ENCODE assay signal across 11 mouse cellular contexts in the genomic region with DNA sequence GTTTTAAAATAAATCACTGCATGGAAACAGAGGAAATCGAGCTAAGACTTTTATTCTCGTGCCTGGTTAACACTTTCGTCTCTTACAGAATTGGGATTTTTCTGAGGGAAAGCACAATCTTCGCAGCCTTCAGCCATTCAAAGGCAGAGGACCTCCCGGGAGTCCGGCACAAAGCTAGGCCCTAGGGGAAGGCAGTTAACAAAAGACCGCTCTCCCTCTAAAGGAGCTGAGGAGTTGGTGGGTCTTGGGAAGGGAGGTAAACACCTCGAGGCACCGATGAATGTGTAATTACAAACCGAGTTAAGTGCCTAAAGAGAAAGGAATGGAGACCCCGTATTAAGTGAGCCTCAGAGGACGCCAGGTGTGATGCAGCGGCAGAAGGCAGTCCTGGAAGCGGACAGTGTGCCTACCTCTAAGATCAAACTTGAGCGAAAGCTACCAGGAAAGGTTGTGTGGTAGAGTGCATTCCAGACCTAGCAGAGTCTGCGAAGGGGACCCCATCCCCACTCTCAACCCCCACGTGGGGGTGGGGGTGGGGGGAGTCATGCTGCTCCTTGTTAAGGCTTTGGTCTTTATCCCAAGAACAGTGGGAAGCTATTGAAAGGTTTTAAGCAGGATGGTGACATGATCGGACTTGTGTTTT. TPM values are rescaled to one million over a fixed set of nuclear protein-coding genes. Genes with fewer than 3 reads are reported as not detected.
DNase-seq lines count a peak whose midpoint lies in the region; ATAC-seq and TF ChIP-seq lines count a peak whose summit lies in the region.
"Had no signal": no experiment of that assay in that cellular context is flagged by ENCODE, and none has a peak within 500 bp of the region (broad histone marks: within the 10 kb centered on the region; RNA-seq: fewer than 3 reads in every experiment).

No protein-coding gene starts in this region.

- no peak for TF ChIP-seq CTCF in brain, embryonic 14.5 days (IDR thresholded peaks at IDR 0.05; ENCODE audit: borderline replicate concordance, extremely low read depth, insufficient read depth, insufficient read length)
- no peak for TF ChIP-seq CTCF in midbrain, postnatal 0 days (IDR thresholded peaks at IDR 0.05)
- TF ChIP-seq CTCF in layer of hippocampus, adult 2 months (conservative IDR thresholded peaks at IDR 0.05): no peak
- TF ChIP-seq CTCF in thymus, adult 2 months (IDR thresholded peaks at IDR 0.05; ENCODE audit: borderline replicate concordance, control insufficient read depth, extremely low read depth, insufficient read depth, low read length, poor library complexity): no peak

- H3K27ac ChIP-seq in heart, embryonic 14.5 days (replicated peaks in 1 of 2; ENCODE audit: control insufficient read depth in 1 of 2, insufficient read depth in 1 of 2, low read depth in 2 of 2, low read length in 2 of 2): no peak overlapping the region
- H3K27ac ChIP-seq in hindbrain, embryonic 11.5 days (ENCODE audit: low read depth, low read length): no peak overlapping the region
- H3K27ac ChIP-seq in midbrain, postnatal 0 days (ENCODE audit: low read depth, low read length): no peak overlapping the region
- no peak overlapping the region for H3K27ac ChIP-seq in layer of hippocampus, adult 2 months
- H3K27ac ChIP-seq in thymus, adult 2 months (ENCODE audit: control insufficient read depth, insufficient read depth, low read length): no peak overlapping the region

- DNase-seq in heart, postnatal 10 days: no peak
- peak; percentile 39 for DNase-seq in brain, embryonic 14.5 days (ENCODE audit: low read depth)
- DNase-seq in hindbrain, embryonic 11.5 days (ENCODE audit: low spot score): peak; percentile 27
- no peak for DNase-seq in midbrain, postnatal 0 days (ENCODE audit: low spot score)
- no peak for DNase-seq in layer of hippocampus, adult 2 months (ENCODE audit: low spot score in 2 of 2)
- DNase-seq in thymus, adult 2 months: no peak
- no peak for DNase-seq in urinary bladder, adult 18-20 months (ENCODE audit: low spot score in 2 of 2)
- DNase-seq: adrenal gland, postnatal 14 days; liver; thymus, adult 18-20 months had no signal

- no peaks in the 10 kb centered on the region for H3K36me3 ChIP-seq in heart, embryonic 14.5 days (ENCODE audit: control insufficient read depth, insufficient read depth, low read length)
- no peaks in the 10 kb centered on the region for H3K36me3 ChIP-seq in hindbrain, embryonic 11.5 days (ENCODE audit: control insufficient read depth, insufficient read depth, low read length)
- no peaks in the 10 kb centered on the region for H3K36me3 ChIP-seq in midbrain, postnatal 0 days (ENCODE audit: insufficient read depth, low read length)
- H3K36me3 ChIP-seq in thymus, adult 2 months (ENCODE audit: control insufficient read depth, insufficient read depth, low read length): no peaks in the 10 kb centered on the region

- no peak overlapping the region for H3K4me3 ChIP-seq in heart, embryonic 14.5 days (ENCODE audit: control insufficient read depth in 1 of 2, insufficient read depth in 1 of 2, low read depth in 1 of 2, low read length in 2 of 2)
- H3K4me3 ChIP-seq in hindbrain, embryonic 11.5 days (ENCODE audit: low read depth, low read length): no peak overlapping the region
- H3K4me3 ChIP-seq in midbrain, postnatal 0 days (ENCODE audit: low read depth, low read length): no peak overlapping the region
- H3K4me3 ChIP-seq in layer of hippocampus, adult 2 months: no peak overlapping the region
- H3K4me3 ChIP-seq in thymus, adult 2 months (ENCODE audit: control insufficient read depth, insufficient read depth, low read length): no peak overlapping the region

- no peak for TF ChIP-seq POLR2A in brain, embryonic 14.5 days (IDR thresholded peaks at IDR 0.05; ENCODE audit: borderline replicate concordance, extremely low read depth, insufficient read depth, insufficient read length, poor library complexity, severe bottlenecking)
- TF ChIP-seq POLR2A in thymus, adult 2 months (IDR thresholded peaks at IDR 0.05; ENCODE audit: control insufficient read depth, extremely low read depth, insufficient read depth, low read length, poor library complexity): no peak

- intact Hi-C loops in heart, postnatal 10 days (cut with DNase I): no loop called here

- 30% methylated on average over 18 of the region's 18 CpGs for WGBS in heart, embryonic 14.5 days
- 13% methylated on average over 18 of the region's 18 CpGs for WGBS in hindbrain, embryonic 11.5 days
- WGBS in midbrain, postnatal 0 days: 10% methylated on average over 18 of the region's 18 CpGs
- 49% methylated on average over 18 of the region's 18 CpGs for WGBS in thymus, adult 2 months

- H3K9me3 ChIP-seq in heart, embryonic 14.5 days (ENCODE audit: control insufficient read depth, low read length): no peaks in the 10 kb centered on the region
- no peaks in the 10 kb centered on the region for H3K9me3 ChIP-seq in hindbrain, embryonic 11.5 days (ENCODE audit: control insufficient read depth, low read length)
- H3K9me3 ChIP-seq in midbrain, postnatal 0 days (ENCODE audit: low read length): no peaks in the 10 kb centered on the region

- no peaks in the 10 kb centered on the region for H3K27me3 ChIP-seq in heart, embryonic 14.5 days (ENCODE audit: control insufficient read depth, insufficient read depth, low read length)
- no peaks in the 10 kb centered on the region for H3K27me3 ChIP-seq in hindbrain, embryonic 11.5 days (ENCODE audit: control insufficient read depth, insufficient read depth, low read length)
- H3K27me3 ChIP-seq in midbrain, postnatal 0 days (ENCODE audit: insufficient read depth, low read length): no peaks in the 10 kb centered on the region
- H3K27me3 ChIP-seq in thymus, adult 2 months (ENCODE audit: control insufficient read depth, insufficient read depth, low read length): no peaks in the 10 kb centered on the region

- ATAC-seq in heart, embryonic 14.5 days (ENCODE audit: insufficient number of reproducible peaks, insufficient read depth, low FRiP score, low read depth): no peak
- peak; percentile 30; the same call in 1 of the 2 replicates for ATAC-seq in hindbrain, embryonic 11.5 days (ENCODE audit: low FRiP score)
- ATAC-seq in midbrain, postnatal 0 days (ENCODE audit: low FRiP score): no peak

- H3K4me1 ChIP-seq in heart, embryonic 14.5 days (ENCODE audit: control insufficient read depth in 2 of 2, insufficient read depth in 2 of 2, low read length in 2 of 2): peaks cover 0 to 5% of the 10 kb centered on the region in 2 experiments; a peak in 2 of 4 replicates
- H3K4me1 ChIP-seq in hindbrain, embryonic 11.5 days (replicated peaks; ENCODE audit: control insufficient read depth, insufficient read depth, low read length): no peaks in the 10 kb centered on the region; the same call in 1 of the 2 replicates
- peaks cover 5% of the 10 kb centered on the region for H3K4me1 ChIP-seq in midbrain, postnatal 0 days (ENCODE audit: insufficient read depth, low read length)
- no peaks in the 10 kb centered on the region for H3K4me1 ChIP-seq in thymus, adult 2 months (replicated peaks; ENCODE audit: control insufficient read depth, insufficient read depth, low read length)

- H3K9ac ChIP-seq in heart, embryonic 14.5 days (ENCODE audit: low read length): no peak overlapping the region
- no peak overlapping the region for H3K9ac ChIP-seq in hindbrain, embryonic 11.5 days (ENCODE audit: low read depth, low read length)
- H3K9ac ChIP-seq in midbrain, postnatal 0 days (replicated peaks; ENCODE audit: low read length, poor library complexity, severe bottlenecking): no peak overlapping the region

- peak overlapping the region; percentile 28 for H3K4me2 ChIP-seq in heart, embryonic 14.5 days (ENCODE audit: low read length)
- H3K4me2 ChIP-seq in hindbrain, embryonic 11.5 days (replicated peaks; ENCODE audit: low read depth, low read length): no peak overlapping the region; the same call in 1 of the 2 replicates
- H3K4me2 ChIP-seq in midbrain, postnatal 0 days (ENCODE audit: low read depth, low read length, poor library complexity, severe bottlenecking): peak overlapping the region; percentile 23

RNA-seq across cellular contexts. Expression of gene Efna5, which starts 58.9 kb away (rescaled TPM):
- polyA plus RNA-seq in heart, embryonic 14.5 days (2014; fragmentation: Nextera tagmentation; extraction: Ambion mirVana): 26.4 and 26.5 TPM in 2 replicates
- 10 to 100 TPM; 32.8 to 41.9 TPM for total RNA-seq in heart, postnatal 10 days (2021)
- 8.4 and 21.5 TPM in 2 replicates for polyA plus RNA-seq in brain, embryonic 14.5 days (2012; rRNA removed)
- polyA plus RNA-seq in hindbrain, embryonic 11.5 days (2014; fragmentation: Nextera tagmentation; extraction: Ambion mirVana): 46.0 and 56.7 TPM in 2 replicates
- 11.1 and 18.3 TPM in 2 replicates for total RNA-seq in midbrain, postnatal 0 days (2014; rRNA removed)
- 48.1 and 59.5 TPM in 2 replicates for polyA plus RNA-seq in midbrain, postnatal 0 days (2015; fragmentation: Nextera tagmentation; extraction: Ambion mirVana)
- total RNA-seq in layer of hippocampus, adult 2 months (2021): 1 to 10 TPM; 6.7 to 8.5 TPM
- 0.80 and 1.9 TPM in 2 replicates for polyA plus RNA-seq in thymus, adult 2 months (2012; rRNA removed)

Comparison
In these comparisons a context has a peak if more than half of its experiments do, and no peak if none do; other contexts are left out.
1. DNase-seq: peak in brain, embryonic 14.5 days (single experiment) and hindbrain, embryonic 11.5 days (single experiment); none in heart, postnatal 10 days (0 of 2), midbrain, postnatal 0 days (single experiment), layer of hippocampus, adult 2 months (0 of 2), thymus, adult 2 months (single experiment) and urinary bladder, adult 18-20 months (0 of 2).